Mouse (Mus musculus): ENCODE results near the gene Hs6st2. TPM values are rescaled to one million over a fixed set of nuclear protein-coding genes. Genes with fewer than 3 reads are reported as not detected.

Hs6st2 gene
- polyA plus RNA-seq, 1 experiment from 2014 or later: 4.3 TPM

- no peak overlapping the region for H3K27ac ChIP-seq (ENCODE audit: low read length)
- no peaks in the 10 kb centered on the region for H3K9me3 ChIP-seq (ENCODE audit: control insufficient read depth, low read length)
Observed at GRCm38 (mm10) chrX:51528601-51529000, 153.1 kb downstream of the Hs6st2 start.

GRCm38 (mm10) chrX:51514831-51515230 lies 166.8 kb downstream of the Hs6st2 start:
- H3K4me2 ChIP-seq (ENCODE audit: low read depth, low read length): no peak overlapping the region
- 0 out of 2 replicates have a peak, but pooled peaks cover 2% of the 10 kb centered on the region for H3K27me3 ChIP-seq (replicated peaks; ENCODE audit: control insufficient read depth, insufficient read depth, low read length)
- no peak overlapping the region for H3K9ac ChIP-seq (ENCODE audit: low read depth, low read length)
- no peaks in the 10 kb centered on the region for H3K9me3 ChIP-seq (ENCODE audit: control insufficient read depth, low read length)
- no peaks in the 10 kb centered on the region for H3K36me3 ChIP-seq (ENCODE audit: control insufficient read depth, insufficient read depth, low read length)
- H3K27ac ChIP-seq (ENCODE audit: low read length): no peak overlapping the region
- H3K4me1 ChIP-seq (ENCODE audit: control insufficient read depth, insufficient read depth, low read length): no peaks in the 10 kb centered on the region
- no peak for ATAC-seq
- WGBS: 45% methylated on average over 1 of the region's 1 CpGs
- H3K4me3 ChIP-seq (ENCODE audit: low read length): no peak overlapping the region

More at GRCm38 (mm10) chrX:51528601-51529000, 153.1 kb downstream of the Hs6st2 start:
- H3K4me3 ChIP-seq (ENCODE audit: low read length): no peak overlapping the region
- no peaks in the 10 kb centered on the region for H3K27me3 ChIP-seq (replicated peaks; ENCODE audit: control insufficient read depth, insufficient read depth, low read length)
- no peak overlapping the region for H3K4me2 ChIP-seq (ENCODE audit: low read depth, low read length)
- H3K9ac ChIP-seq (ENCODE audit: low read depth, low read length): no peak overlapping the region
- no peaks in the 10 kb centered on the region for H3K4me1 ChIP-seq (ENCODE audit: control insufficient read depth, insufficient read depth, low read length)
- H3K36me3 ChIP-seq (ENCODE audit: control insufficient read depth, insufficient read depth, low read length): no peaks in the 10 kb centered on the region
- ATAC-seq: no peak

- no peak for ATAC-seq
- WGBS: 69% methylated on average over 4 of the region's 4 CpGs
Observed at GRCm38 (mm10) chrX:51506526-51506925, 175.1 kb downstream of the Hs6st2 start.

GRCm38 (mm10) chrX:51505691-51506090 lies 176.0 kb downstream of the Hs6st2 start:
- Histone ChIP-seq H3K36me3 (ENCODE audit: control insufficient read depth, insufficient read depth, low read length) (no peaks in the 10 kb centered on the region), H3K9me3 (ENCODE audit: control insufficient read depth, low read length) (no peaks in the 10 kb centered on the region), H3K27ac (ENCODE audit: low read length) (no peak overlapping the region), H3K4me2 (ENCODE audit: low read depth, low read length) (no peak overlapping the region), H3K4me3 (ENCODE audit: low read length) (no peak overlapping the region), H3K9ac (ENCODE audit: low read depth, low read length) (no peak overlapping the region), H3K27me3 (replicated peaks; ENCODE audit: control insufficient read depth, insufficient read depth, low read length) (no peaks in the 10 kb centered on the region; the same call in 1 of the 2 replicates), H3K4me1 (ENCODE audit: control insufficient read depth, insufficient read depth, low read length) (no peaks in the 10 kb centered on the region)
- ATAC-seq: no peak
- 82% methylated on average over 1 of the region's 1 CpGs for WGBS

More at GRCm38 (mm10) chrX:51506526-51506925, 175.1 kb downstream of the Hs6st2 start:
- no peak overlapping the region for H3K9ac ChIP-seq (ENCODE audit: low read depth, low read length)
- H3K4me3 ChIP-seq (ENCODE audit: low read length): no peak overlapping the region
- no peak overlapping the region for H3K4me2 ChIP-seq (ENCODE audit: low read depth, low read length)
- H3K27me3 ChIP-seq (replicated peaks; ENCODE audit: control insufficient read depth, insufficient read depth, low read length): no peaks in the 10 kb centered on the region; the same call in 1 of the 2 replicates
- no peaks in the 10 kb centered on the region for H3K4me1 ChIP-seq (ENCODE audit: control insufficient read depth, insufficient read depth, low read length)
- H3K36me3 ChIP-seq (ENCODE audit: control insufficient read depth, insufficient read depth, low read length): no peaks in the 10 kb centered on the region
- no peaks in the 10 kb centered on the region for H3K9me3 ChIP-seq (ENCODE audit: control insufficient read depth, low read length)
- no peak overlapping the region for H3K27ac ChIP-seq (ENCODE audit: low read length)

- H3K27ac ChIP-seq (ENCODE audit: low read length): no peak overlapping the region
- no peak overlapping the region for H3K4me2 ChIP-seq (ENCODE audit: low read depth, low read length)
- no peaks in the 10 kb centered on the region for H3K27me3 ChIP-seq (replicated peaks; ENCODE audit: control insufficient read depth, insufficient read depth, low read length)
- no peaks in the 10 kb centered on the region for H3K9me3 ChIP-seq (ENCODE audit: control insufficient read depth, low read length)
- H3K4me3 ChIP-seq (ENCODE audit: low read length): no peak overlapping the region
- no peak for ATAC-seq
- no peaks in the 10 kb centered on the region for H3K36me3 ChIP-seq (ENCODE audit: control insufficient read depth, insufficient read depth, low read length)
- 62% methylated on average over 7 of the region's 7 CpGs for WGBS
- H3K4me1 ChIP-seq (ENCODE audit: control insufficient read depth, insufficient read depth, low read length): no peaks in the 10 kb centered on the region
- no peak overlapping the region for H3K9ac ChIP-seq (ENCODE audit: low read depth, low read length)
Observed at GRCm38 (mm10) chrX:51503781-51504471, 177.7 kb downstream of the Hs6st2 start.

- Histone ChIP-seq H3K36me3 (ENCODE audit: control insufficient read depth, insufficient read depth, low read length) (no peaks in the 10 kb centered on the region), H3K4me2 (ENCODE audit: low read depth, low read length) (no peak overlapping the region), H3K4me3 (ENCODE audit: low read length) (no peak overlapping the region), H3K27ac (ENCODE audit: low read length) (no peak overlapping the region), H3K9me3 (ENCODE audit: control insufficient read depth, low read length) (no peaks in the 10 kb centered on the region), H3K4me1 (ENCODE audit: control insufficient read depth, insufficient read depth, low read length) (no peaks in the 10 kb centered on the region), H3K9ac (ENCODE audit: low read depth, low read length) (no peak overlapping the region), H3K27me3 (replicated peaks; ENCODE audit: control insufficient read depth, insufficient read depth, low read length) (no peaks in the 10 kb centered on the region)
- WGBS: 53% methylated on average over 1 of the region's 1 CpGs
- ATAC-seq: no peak
Observed at GRCm38 (mm10) chrX:51497831-51498230, 183.8 kb downstream of the Hs6st2 start.

GRCm38 (mm10) chrX:51488374-51488773 lies 193.3 kb downstream of the Hs6st2 start:
- H3K4me1 ChIP-seq (ENCODE audit: control insufficient read depth, insufficient read depth, low read length): no peaks in the 10 kb centered on the region
- H3K4me3 ChIP-seq (ENCODE audit: low read length): no peak overlapping the region
- H3K27ac ChIP-seq (ENCODE audit: low read length): no peak overlapping the region
- ATAC-seq: no peak
- H3K27me3 ChIP-seq (replicated peaks; ENCODE audit: control insufficient read depth, insufficient read depth, low read length): no peaks in the 10 kb centered on the region
- H3K9ac ChIP-seq (ENCODE audit: low read depth, low read length): no peak overlapping the region
- no peaks in the 10 kb centered on the region for H3K9me3 ChIP-seq (ENCODE audit: control insufficient read depth, low read length)
- no peak overlapping the region for H3K4me2 ChIP-seq (ENCODE audit: low read depth, low read length)
- no peaks in the 10 kb centered on the region for H3K36me3 ChIP-seq (ENCODE audit: control insufficient read depth, insufficient read depth, low read length)

GRCm38 (mm10) chrX:51469411-51469810 lies 212.2 kb downstream of the Hs6st2 start:
- ATAC-seq: no peak
- H3K27ac ChIP-seq (ENCODE audit: low read length): no peak overlapping the region
- H3K27me3 ChIP-seq (replicated peaks; ENCODE audit: control insufficient read depth, insufficient read depth, low read length): no peaks in the 10 kb centered on the region; the same call in 1 of the 2 replicates
- no peak overlapping the region for H3K4me3 ChIP-seq (ENCODE audit: low read length)
- H3K36me3 ChIP-seq (ENCODE audit: control insufficient read depth, insufficient read depth, low read length): no peaks in the 10 kb centered on the region
- 78% methylated on average over 4 of the region's 4 CpGs for WGBS
- no peaks in the 10 kb centered on the region for H3K4me1 ChIP-seq (ENCODE audit: control insufficient read depth, insufficient read depth, low read length)
- H3K4me2 ChIP-seq (ENCODE audit: low read depth, low read length): no peak overlapping the region
- no peaks in the 10 kb centered on the region for H3K9me3 ChIP-seq (ENCODE audit: control insufficient read depth, low read length)
- no peak overlapping the region for H3K9ac ChIP-seq (ENCODE audit: low read depth, low read length)

GRCm38 (mm10) chrX:51461413-51461812 lies 220.2 kb downstream of the Hs6st2 start:
- no peak overlapping the region for H3K27ac ChIP-seq (ENCODE audit: low read length)
- no peak overlapping the region for H3K4me2 ChIP-seq (ENCODE audit: low read depth, low read length)
- no peak for ATAC-seq
- no peaks in the 10 kb centered on the region for H3K9me3 ChIP-seq (ENCODE audit: control insufficient read depth, low read length)
- no peaks in the 10 kb centered on the region; the same call in 1 of the 2 replicates for H3K27me3 ChIP-seq (replicated peaks; ENCODE audit: control insufficient read depth, insufficient read depth, low read length)
- H3K9ac ChIP-seq (ENCODE audit: low read depth, low read length): no peak overlapping the region
- no peak overlapping the region for H3K4me3 ChIP-seq (ENCODE audit: low read length)
- 84% methylated on average over 3 of the region's 3 CpGs for WGBS
- no peaks in the 10 kb centered on the region for H3K4me1 ChIP-seq (ENCODE audit: control insufficient read depth, insufficient read depth, low read length)
- H3K36me3 ChIP-seq (ENCODE audit: control insufficient read depth, insufficient read depth, low read length): no peaks in the 10 kb centered on the region

GRCm38 (mm10) chrX:51443366-51443765 lies 238.3 kb downstream of the Hs6st2 start:
- no peak for ATAC-seq

More at GRCm38 (mm10) chrX:51443366-51443765, 238.3 kb downstream of the Hs6st2 start:
- no peak overlapping the region for H3K4me2 ChIP-seq (ENCODE audit: low read depth, low read length)
- no peak overlapping the region for H3K4me3 ChIP-seq (ENCODE audit: low read length)
- H3K9me3 ChIP-seq (ENCODE audit: control insufficient read depth, low read length): no peaks in the 10 kb centered on the region
- no peaks in the 10 kb centered on the region for H3K27me3 ChIP-seq (replicated peaks; ENCODE audit: control insufficient read depth, insufficient read depth, low read length)
- H3K36me3 ChIP-seq (ENCODE audit: control insufficient read depth, insufficient read depth, low read length): no peaks in the 10 kb centered on the region
- H3K27ac ChIP-seq (ENCODE audit: low read length): no peak overlapping the region
- no peak overlapping the region for H3K9ac ChIP-seq (ENCODE audit: low read depth, low read length)
- 68% methylated on average over 4 of the region's 4 CpGs for WGBS
- no peaks in the 10 kb centered on the region for H3K4me1 ChIP-seq (ENCODE audit: control insufficient read depth, insufficient read depth, low read length)
